Mouse (Mus musculus): ENCODE data around the gene Tmem107. TPM values are rescaled to one million over a fixed set of nuclear protein-coding genes. Genes with fewer than 3 reads are reported as not detected.

The Tmem107 gene
- 36.6 and 41.7 TPM in 2 replicates for polyA plus RNA-seq (2015; fragmentation: Nextera tagmentation; extraction: Ambion mirVana)

DNA sequence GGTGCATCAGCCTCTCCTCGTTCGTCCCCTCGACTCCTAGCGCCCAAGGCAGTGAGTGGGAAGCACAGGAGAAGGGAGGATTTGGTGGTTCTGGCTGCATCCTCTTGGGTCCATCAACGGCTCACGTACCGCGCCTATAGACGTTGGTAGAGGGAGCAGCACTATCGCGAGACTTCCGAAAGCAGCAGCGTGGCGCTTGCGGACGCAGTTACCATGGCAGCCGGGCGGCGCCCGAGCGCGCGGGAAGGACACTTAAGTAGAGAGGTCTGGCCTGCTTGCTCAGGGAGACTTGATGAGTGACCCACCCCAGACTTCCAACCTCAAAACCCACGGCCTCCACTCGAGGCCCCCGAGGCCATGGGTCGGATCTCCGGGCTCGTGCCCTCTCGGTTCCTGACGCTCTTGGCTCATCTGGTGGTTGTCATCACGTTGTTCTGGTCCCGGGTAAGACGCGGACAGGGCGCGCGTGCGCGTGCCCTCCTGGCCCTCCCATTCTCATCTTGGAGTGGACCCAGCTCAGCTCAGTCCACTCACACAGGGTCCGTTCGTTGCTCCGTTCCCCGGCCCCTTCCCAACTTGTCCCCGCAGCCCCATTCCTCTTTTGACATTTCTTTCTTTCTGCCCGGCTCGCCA lies at the start of gene Tmem107:
TSS of gene Tmem107 (plus strand) at position 217 of the 633 bp plus-strand sequence.
- H3K4me2 ChIP-seq = peak within 1 kb of the TSS; percentile 85
- ATAC-seq (ENCODE audit: low FRiP score, low read depth) = peak; percentile 88
- under 1% methylated on average over 47 of the region's 47 CpGs for WGBS

DNA sequence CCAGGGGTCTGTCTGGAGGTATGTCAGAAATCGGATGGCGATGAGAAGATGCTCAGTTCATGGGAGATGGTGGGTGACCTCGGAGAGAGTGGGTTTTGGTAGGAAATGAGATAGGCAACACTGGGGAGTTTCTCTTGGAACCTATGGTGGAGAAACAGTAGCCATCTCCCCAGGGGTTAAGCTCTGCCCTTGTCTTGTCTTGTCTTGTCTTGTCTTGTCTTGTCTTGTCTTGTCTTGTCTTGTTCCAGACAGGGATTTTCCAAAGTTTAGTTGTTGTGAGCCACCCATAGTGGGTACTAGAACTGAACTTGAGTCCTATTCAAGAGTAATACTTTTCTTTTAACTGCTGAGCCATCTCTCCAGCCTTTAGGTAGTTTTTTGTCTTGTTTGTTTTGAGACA lies 44.0 kb upstream of the Tmem107 start:
- Histone ChIP-seq H3K27ac (replicated peaks) (no peak overlapping the region), H3K4me3 (no peak overlapping the region), H3K9me3 (no peaks in the 10 kb centered on the region), H3K4me1 (replicated peaks) (no peaks in the 10 kb centered on the region), H3K27me3 (no peaks in the 10 kb centered on the region), H3K9ac (no peak overlapping the region), H3K4me2 (no peak overlapping the region), H3K36me3 (peaks cover 85% of the 10 kb centered on the region)
- 97% methylated on average over 3 of the region's 3 CpGs for WGBS
- no peak for ATAC-seq (ENCODE audit: low FRiP score, low read depth)

More for the DNA sequence above, at the start of gene Tmem107:
- Histone ChIP-seq H3K36me3 (no peaks in the 10 kb centered on the region), H3K27me3 (no peaks in the 10 kb centered on the region), H3K4me3 (peak within 1 kb of the TSS; percentile 65), H3K27ac (replicated peaks) (peak within 1 kb of the TSS; percentile 86), H3K9ac (peak within 1 kb of the TSS; percentile 74), H3K4me1 (replicated peaks) (peaks cover 45% of the 10 kb centered on the region), H3K9me3 (no peaks in the 10 kb centered on the region)

DNA sequence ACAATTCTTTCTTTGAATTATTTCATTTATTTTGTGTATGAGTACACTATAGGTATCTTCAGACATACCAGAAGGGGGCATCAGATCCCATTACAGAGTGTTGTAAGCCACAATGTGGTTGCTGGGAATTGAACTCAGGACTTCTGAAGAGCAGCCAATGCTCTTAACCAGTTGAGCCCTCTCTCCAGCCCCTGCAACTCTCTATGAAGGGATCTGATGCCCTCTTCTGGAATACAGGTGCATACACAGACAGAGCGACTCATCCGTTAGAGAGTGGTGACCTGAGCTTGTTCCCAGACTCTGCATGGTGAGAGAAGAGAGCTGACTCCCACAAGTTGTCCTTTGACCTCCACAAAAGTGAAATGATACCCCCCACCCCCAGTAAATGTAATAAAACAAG lies 41.8 kb upstream of the Tmem107 start:
- H3K4me2 ChIP-seq = no peak overlapping the region
- ATAC-seq (ENCODE audit: low FRiP score, low read depth) = no peak
- H3K27ac ChIP-seq (replicated peaks) = no peak overlapping the region
- H3K36me3 ChIP-seq = peaks cover 74% of the 10 kb centered on the region
- H3K4me3 ChIP-seq = no peak overlapping the region
- no peaks in the 10 kb centered on the region for H3K4me1 ChIP-seq (replicated peaks)
- no peaks in the 10 kb centered on the region for H3K9me3 ChIP-seq
- H3K9ac ChIP-seq = no peak overlapping the region
- no peaks in the 10 kb centered on the region for H3K27me3 ChIP-seq
- 73% methylated on average over 2 of the region's 2 CpGs for WGBS

DNA sequence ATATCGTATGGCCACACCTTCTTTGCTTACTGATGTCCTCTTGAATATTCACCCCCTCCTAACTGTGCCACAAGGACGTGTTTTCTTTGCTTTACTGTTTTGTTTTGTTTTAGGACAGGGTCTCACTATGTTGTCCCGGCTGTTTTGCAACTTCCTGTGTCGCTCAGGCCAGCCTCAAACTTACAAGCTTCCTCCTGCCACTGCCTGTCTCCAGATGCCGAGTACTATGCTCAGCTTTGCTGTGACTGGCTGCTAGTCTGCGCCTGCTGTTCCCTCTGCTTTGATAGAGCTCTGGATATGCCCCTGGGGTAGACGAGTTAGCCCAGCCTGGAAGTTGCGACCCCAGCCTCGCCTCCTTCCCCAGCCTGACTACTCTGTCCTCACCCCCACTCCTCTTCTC lies 37.1 kb upstream of the Tmem107 start:
- peaks cover 21% of the 10 kb centered on the region for H3K4me1 ChIP-seq (replicated peaks)
- H3K27ac ChIP-seq (replicated peaks) = no peak overlapping the region
- H3K9ac ChIP-seq = no peak overlapping the region
- no peaks in the 10 kb centered on the region for H3K27me3 ChIP-seq
- no peaks in the 10 kb centered on the region for H3K9me3 ChIP-seq
- peaks cover 43% of the 10 kb centered on the region for H3K36me3 ChIP-seq
- no peak for ATAC-seq (ENCODE audit: low FRiP score, low read depth)
- H3K4me3 ChIP-seq = no peak overlapping the region
- 83% methylated on average over 9 of the region's 9 CpGs for WGBS
- no peak overlapping the region for H3K4me2 ChIP-seq

DNA sequence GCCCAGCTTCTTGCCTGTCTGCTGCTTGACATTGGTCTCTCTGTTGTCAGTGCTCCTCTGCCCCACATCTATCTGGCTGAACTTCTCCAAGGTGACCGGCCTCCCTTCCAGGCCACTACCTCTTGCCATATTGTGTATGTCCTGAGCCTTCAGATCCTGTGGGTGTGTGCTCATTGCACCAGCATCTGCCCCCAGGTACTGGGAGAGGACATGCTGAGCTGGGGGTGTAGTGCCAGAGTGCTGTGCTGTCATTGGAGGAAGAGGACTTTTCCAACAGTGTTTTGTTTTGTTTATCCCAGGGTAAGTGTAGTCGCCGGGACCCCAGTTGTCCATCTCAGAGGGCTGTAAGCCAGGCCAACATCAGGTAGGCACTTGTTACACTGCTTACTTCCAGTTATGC lies 36.0 kb upstream of the Tmem107 start:
- Histone ChIP-seq H3K27me3 (no peaks in the 10 kb centered on the region), H3K4me2 (no peak overlapping the region), H3K9ac (no peak overlapping the region), H3K4me1 (replicated peaks) (peaks cover 31% of the 10 kb centered on the region), H3K4me3 (no peak overlapping the region), H3K36me3 (peaks cover 41% of the 10 kb centered on the region), H3K9me3 (no peaks in the 10 kb centered on the region), H3K27ac (replicated peaks) (no peak overlapping the region)
- WGBS = 95% methylated on average over 3 of the region's 3 CpGs
- ATAC-seq (ENCODE audit: low FRiP score, low read depth) = no peak

DNA sequence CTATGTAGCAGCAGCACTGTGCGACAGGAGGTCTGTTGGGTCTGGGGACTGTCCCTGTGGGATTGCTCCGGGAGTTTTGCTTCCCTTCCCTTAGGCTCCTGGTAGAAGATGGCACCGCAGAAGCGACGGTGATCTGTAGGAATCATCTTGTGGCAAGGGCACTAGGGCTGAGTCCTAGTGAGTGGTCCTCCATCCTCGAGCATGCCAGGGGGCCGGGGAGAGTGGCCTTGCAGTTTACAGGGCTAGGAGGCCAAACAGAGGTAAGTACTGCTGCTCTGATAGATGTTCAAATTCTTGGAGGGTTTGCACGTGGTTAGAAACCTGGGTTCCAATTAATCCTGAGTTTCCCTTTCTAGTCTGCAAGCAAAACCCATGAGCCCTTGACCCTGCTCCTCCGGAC lies 35.2 kb upstream of the Tmem107 start:
- peak overlapping the region; percentile 57 for H3K4me2 ChIP-seq
- ATAC-seq (ENCODE audit: low FRiP score, low read depth) = no peak
- no peaks in the 10 kb centered on the region for H3K9me3 ChIP-seq
- H3K4me3 ChIP-seq = no peak overlapping the region
- peak overlapping the region; percentile 84 for H3K27ac ChIP-seq (replicated peaks)
- no peaks in the 10 kb centered on the region for H3K27me3 ChIP-seq
- 79% methylated on average over 9 of the region's 9 CpGs for whole genome bisulfite sequencing
- no peak overlapping the region for H3K9ac ChIP-seq
- H3K4me1 ChIP-seq (replicated peaks) = peaks cover 31% of the 10 kb centered on the region
- peaks cover 34% of the 10 kb centered on the region for H3K36me3 ChIP-seq

DNA sequence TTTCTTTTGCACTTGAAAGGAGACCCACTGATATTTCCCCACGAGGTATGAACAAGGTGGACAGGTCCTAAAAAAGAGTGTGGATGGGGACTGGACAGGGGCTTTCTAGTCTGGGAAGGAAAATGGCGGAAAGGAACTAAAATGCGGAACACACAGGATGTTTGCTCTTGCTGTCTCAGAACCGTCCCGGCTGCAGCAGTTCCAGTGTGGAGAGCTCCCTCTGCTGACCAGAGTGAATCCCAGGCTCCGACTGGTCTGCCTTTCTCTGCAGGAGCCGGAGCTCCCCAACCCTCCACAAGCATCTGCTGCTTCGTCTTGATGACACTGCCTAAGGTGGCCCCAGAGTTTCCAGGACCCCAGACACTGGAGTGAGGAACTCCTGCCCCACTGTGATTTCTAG lies 34.8 kb upstream of the Tmem107 start:
- no peaks in the 10 kb centered on the region for H3K9me3 ChIP-seq
- 5% methylated on average over 8 of the region's 8 CpGs for WGBS
- H3K4me3 ChIP-seq = peak overlapping the region; percentile 56
- ATAC-seq (ENCODE audit: low FRiP score, low read depth) = 0 out of 2 replicates have a peak, but pooled peaks have one; percentile 3
- peak overlapping the region; percentile 84 for H3K27ac ChIP-seq (replicated peaks)
- H3K4me2 ChIP-seq = peak overlapping the region; percentile 57
- no peak overlapping the region for H3K9ac ChIP-seq
- no peaks in the 10 kb centered on the region for H3K27me3 ChIP-seq
- peaks cover 30% of the 10 kb centered on the region for H3K36me3 ChIP-seq
- H3K4me1 ChIP-seq (replicated peaks) = peaks cover 31% of the 10 kb centered on the region

DNA sequence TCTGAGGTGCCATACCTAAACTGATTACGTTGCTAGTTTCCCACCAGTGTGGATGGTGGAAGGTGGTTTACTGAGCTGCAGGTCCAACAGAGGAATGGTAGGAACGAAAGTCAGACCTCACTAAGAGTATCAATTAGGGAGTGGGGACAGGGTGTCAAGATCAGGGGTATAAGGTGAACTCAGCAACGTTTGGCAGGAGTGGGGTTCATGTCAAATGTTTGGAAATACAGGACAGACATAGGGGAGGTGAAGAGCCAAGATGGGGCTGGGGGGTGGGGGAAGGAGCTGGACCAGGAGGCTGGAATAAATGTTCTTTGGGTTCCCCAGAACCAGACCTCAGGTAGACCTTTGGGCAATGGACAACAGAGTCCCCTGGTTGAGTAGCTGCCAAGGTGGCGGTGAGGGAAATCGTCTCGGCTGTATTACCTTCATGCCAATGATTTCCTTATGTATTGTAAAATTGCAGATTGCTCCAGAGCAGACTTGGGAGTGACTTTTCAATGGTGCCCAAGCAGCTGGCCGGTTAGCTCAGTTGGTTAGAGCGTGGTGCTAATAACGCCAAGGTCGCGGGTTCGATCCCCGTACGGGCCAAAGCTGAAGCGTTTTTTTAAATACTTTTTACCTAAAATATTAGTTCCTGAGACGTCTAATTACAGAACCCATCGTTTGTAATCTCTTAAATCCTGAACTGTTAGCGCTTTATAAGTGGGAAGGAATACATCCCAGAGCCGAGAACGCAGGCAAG lies 33.9 kb upstream of the Tmem107 start:
- ATAC-seq (ENCODE audit: low FRiP score, low read depth) = no peak
- WGBS = 9% methylated on average over 20 of the region's 20 CpGs

DNA sequence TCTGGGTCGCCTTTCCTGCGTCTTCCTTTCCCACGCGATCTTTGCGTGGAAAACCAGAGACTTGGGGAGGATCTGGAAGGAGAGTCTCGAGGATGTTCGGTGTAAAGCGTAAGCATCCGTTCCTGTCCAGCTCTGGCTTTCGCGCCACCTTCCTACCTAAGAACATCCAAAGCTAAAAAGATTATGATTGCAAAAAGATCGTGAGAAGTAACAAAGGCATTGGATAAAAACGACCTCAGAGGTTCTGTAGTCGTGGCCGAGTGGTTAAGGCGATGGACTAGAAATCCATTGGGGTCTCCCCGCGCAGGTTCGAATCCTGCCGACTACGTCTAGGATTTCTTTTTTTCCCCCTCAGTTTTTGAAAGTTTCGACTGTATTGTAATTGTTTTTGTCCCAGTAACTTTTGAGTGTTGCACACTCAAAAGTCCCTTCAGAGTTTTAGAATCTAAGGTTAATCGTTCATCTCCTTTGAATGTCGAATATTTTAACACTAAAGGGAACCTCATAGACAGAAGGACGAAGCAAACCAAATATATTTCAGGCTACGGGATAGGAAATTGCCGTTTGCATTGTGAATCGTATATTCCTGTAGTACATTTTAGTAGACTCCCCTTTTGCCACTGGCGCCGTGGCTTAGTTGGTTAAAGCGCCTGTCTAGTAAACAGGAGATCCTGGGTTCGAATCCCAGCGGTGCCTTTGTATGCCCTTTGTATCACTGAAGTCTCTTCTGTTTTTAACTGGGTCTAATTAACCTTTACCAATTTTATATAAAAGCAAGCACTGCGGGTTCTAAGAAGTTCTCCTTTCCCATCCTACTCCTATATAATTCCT lies 33.2 kb upstream of the Tmem107 start:
- Histone ChIP-seq H3K36me3 (peaks cover 22% of the 10 kb centered on the region), H3K27me3 (no peaks in the 10 kb centered on the region), H3K4me2 (peak overlapping the region; percentile 57), H3K4me3 (peak overlapping the region; percentile 56), H3K27ac (replicated peaks) (peak overlapping the region; percentile 84), H3K4me1 (replicated peaks) (peaks cover 31% of the 10 kb centered on the region), H3K9me3 (no peaks in the 10 kb centered on the region), H3K9ac (peak overlapping the region; percentile 64)
- WGBS = under 1% methylated on average over 34 of the region's 34 CpGs
- ATAC-seq (ENCODE audit: low FRiP score, low read depth) = peak; percentile 21; the same call in 1 of the 2 replicates

More for the DNA sequence above, 33.9 kb upstream of the Tmem107 start:
- Histone ChIP-seq H3K4me2 (peak overlapping the region; percentile 57), H3K4me1 (replicated peaks) (peaks cover 31% of the 10 kb centered on the region), H3K9ac (peak overlapping the region; percentile 64), H3K27ac (replicated peaks) (peak overlapping the region; percentile 84), H3K27me3 (no peaks in the 10 kb centered on the region), H3K36me3 (peaks cover 22% of the 10 kb centered on the region), H3K4me3 (peak overlapping the region; percentile 56), H3K9me3 (no peaks in the 10 kb centered on the region)

DNA sequence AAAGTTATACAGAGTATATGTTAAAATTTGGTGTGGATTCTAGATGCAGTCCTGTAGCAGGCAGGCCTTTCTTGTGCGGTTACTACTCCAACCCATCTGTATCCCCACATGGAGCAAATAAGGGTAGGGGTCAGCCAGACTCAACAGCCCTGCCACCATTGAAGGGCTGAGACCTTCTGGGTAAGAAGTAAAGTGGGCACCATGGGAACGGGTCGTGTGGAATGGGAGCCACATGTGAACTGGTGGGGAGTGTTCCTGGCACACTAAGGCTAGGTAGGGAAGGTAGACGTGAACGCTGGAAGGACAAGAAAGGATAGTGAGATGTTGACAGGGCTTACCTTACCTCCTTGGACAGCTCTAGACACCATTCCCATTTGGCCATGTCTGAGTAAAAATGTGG lies 32.4 kb upstream of the Tmem107 start:
- peak overlapping the region; percentile 56; the same call in 1 of the 2 replicates for H3K4me3 ChIP-seq
- no peak overlapping the region for H3K27ac ChIP-seq (replicated peaks)
- H3K9me3 ChIP-seq = no peaks in the 10 kb centered on the region
- H3K27me3 ChIP-seq = no peaks in the 10 kb centered on the region
- H3K9ac ChIP-seq = no peak overlapping the region
- 79% methylated on average over 5 of the region's 5 CpGs for WGBS
- peaks cover 31% of the 10 kb centered on the region for H3K4me1 ChIP-seq (replicated peaks)
- peaks cover 17% of the 10 kb centered on the region for H3K36me3 ChIP-seq
- peak overlapping the region; percentile 57 for H3K4me2 ChIP-seq
- no peak for ATAC-seq (ENCODE audit: low FRiP score, low read depth)

DNA sequence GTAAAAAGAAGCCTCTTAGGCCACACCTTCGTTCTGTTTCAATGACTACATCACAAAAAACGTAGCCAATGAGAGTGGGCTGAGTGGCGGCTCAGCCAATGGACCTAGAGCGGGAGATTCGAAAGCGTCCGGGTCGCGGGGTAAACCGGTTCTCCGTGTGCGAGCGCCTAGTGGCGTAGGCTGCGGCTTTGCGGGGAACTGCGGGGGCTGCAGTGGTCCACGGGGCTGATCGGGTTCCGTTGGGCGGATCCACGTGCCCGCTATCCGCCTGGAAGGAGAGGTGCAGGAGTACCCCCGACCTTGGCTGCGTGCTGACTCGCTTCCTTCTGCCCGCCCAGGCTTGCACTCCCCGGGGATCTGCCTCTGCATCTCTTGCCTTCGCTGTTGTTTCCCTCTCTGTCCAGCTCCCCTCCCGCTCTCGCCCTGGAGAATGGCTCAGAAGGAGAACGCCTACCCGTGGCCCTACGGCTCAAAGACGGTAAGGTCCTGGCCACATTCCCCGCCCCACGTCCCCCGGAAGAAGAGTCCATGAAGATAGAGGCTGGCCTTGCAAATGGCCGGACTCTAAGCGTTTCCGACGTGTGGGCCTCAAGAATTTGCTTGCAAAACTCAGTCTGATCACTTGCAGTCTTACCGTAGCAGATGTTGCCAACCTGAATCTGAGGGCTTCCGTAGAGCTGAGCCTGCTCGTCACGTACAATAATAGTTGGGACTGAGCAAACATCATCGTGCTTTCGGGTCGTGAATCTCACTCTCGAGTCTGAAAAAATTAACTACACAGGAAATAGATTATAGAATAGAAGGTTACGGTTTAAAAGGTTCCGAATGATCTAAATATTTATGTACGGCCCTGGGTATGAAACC lies 24.8 kb upstream of the Tmem107 start, which contains the start of gene Aurkb:
TSS of gene Aurkb (plus strand) at position 117 of the 864 bp plus-strand sequence.
- ATAC-seq (ENCODE audit: low FRiP score, low read depth) = peak; percentile 68
- Histone ChIP-seq H3K4me1 (replicated peaks) (peaks cover 9% of the 10 kb centered on the region), H3K4me2 (peak within 1 kb of the TSS; percentile 91), H3K36me3 (no peaks in the 10 kb centered on the region), H3K27ac (replicated peaks) (0 out of 2 replicates have a peak within 1 kb of the TSS, but pooled peaks have one; percentile 16), H3K4me3 (peak within 1 kb of the TSS; percentile 53), H3K9ac (peak within 1 kb of the TSS; percentile 32; the same call in 1 of the 2 replicates), H3K27me3 (no peaks in the 10 kb centered on the region), H3K9me3 (no peaks in the 10 kb centered on the region)
- 1% methylated on average over 54 of the region's 54 CpGs for WGBS
